Mouse (Mus musculus) limb, embryonic 11.5 days (tissue): ENCODE measurements around the gene Il17rc. TPM values are rescaled to one million over a fixed set of nuclear protein-coding genes. Genes with fewer than 3 reads are reported as not detected.

Experiments
- microRNA-seq: library from miRNA; unstranded; fragments of <30 nt; microRNA quantifications from one replicate; pipeline ENCODE4, GENCODE M21; 2016
- polyA plus RNA-seq: library from polyadenylated mRNA; unstranded; fragments of >200 nt; fragmentation: Nextera tagmentation; extraction: Ambion mirVana; gene quantifications from 2 replicates; pipeline ENCODE4 v1.2.1, GENCODE M21; 2014

Il17rc gene
- polyA plus RNA-seq, 1 experiment from 2014 or later, result 2.4 TPM

Small RNA genes lying within 50 kb of the gene (microRNA-seq; reads per million reads assigned to microRNA genes)
- gene Gm23365 (not detected), gene Gm24387 (not detected)

Other genes starting within 250 kb of the Il17rc start
- 41.8 and 47.2 TPM in 2 replicates for gene Mtmr14, start 233.6 kb upstream of the Il17rc start, polyA plus RNA-seq
- gene Cpne9, start 189.1 kb upstream of the Il17rc start, polyA plus RNA-seq, result 0.11 TPM in 1 of 2 replicates, not detected in the other
- gene Brpf1, start 164.3 kb upstream of the Il17rc start, polyA plus RNA-seq, result 26.4 and 29.2 TPM in 2 replicates
- gene Ogg1, start 144.5 kb upstream of the Il17rc start, polyA plus RNA-seq, result 15.1 and 16.2 TPM in 2 replicates
- 62.2 and 62.6 TPM in 2 replicates for gene Camk1, start 127.4 kb upstream of the Il17rc start, polyA plus RNA-seq
- gene Tada3, start 93.5 kb upstream of the Il17rc start, polyA plus RNA-seq, result 52.6 and 53.7 TPM in 2 replicates
- 186 and 197 TPM in 2 replicates for gene Arpc4, start 93.3 kb upstream of the Il17rc start, polyA plus RNA-seq
- 2.1 and 3.0 TPM in 2 replicates for gene Ttll3, start 82.2 kb upstream of the Il17rc start, polyA plus RNA-seq
- gene Rpusd3, start 52.1 kb upstream of the Il17rc start, polyA plus RNA-seq, result 34.9 and 39.0 TPM in 2 replicates
- not detected in 2 replicates for gene Cidec, start 35.7 kb upstream of the Il17rc start, polyA plus RNA-seq
- gene Jagn1, start 28.9 kb upstream of the Il17rc start, polyA plus RNA-seq, result 71.0 and 76.1 TPM in 2 replicates
- 1.2 and 1.5 TPM in 2 replicates for gene Il17re, start 12.9 kb upstream of the Il17rc start, polyA plus RNA-seq
- gene Creld1, start 11.9 kb downstream of the Il17rc start, polyA plus RNA-seq, result 11.2 and 11.8 TPM in 2 replicates
- gene Prrt3, start 30.5 kb downstream of the Il17rc start, polyA plus RNA-seq, result 0.31 and 0.33 TPM in 2 replicates
- gene Emc3, start 60.2 kb downstream of the Il17rc start, polyA plus RNA-seq, result 74.5 and 74.8 TPM in 2 replicates
- gene Fancd2, start 60.3 kb downstream of the Il17rc start, polyA plus RNA-seq, result 17.0 and 22.2 TPM in 2 replicates
- 0.19 and 0.40 TPM in 2 replicates for gene Fancd2os, start 129.3 kb downstream of the Il17rc start, polyA plus RNA-seq
- gene Brk1, start 133.3 kb downstream of the Il17rc start, polyA plus RNA-seq, result 220 and 221 TPM in 2 replicates
- 60.3 and 60.5 TPM in 2 replicates for gene Vhl, start 152.5 kb downstream of the Il17rc start, polyA plus RNA-seq
- 2.9 and 3.9 TPM in 2 replicates for gene Irak2, start 167.0 kb downstream of the Il17rc start, polyA plus RNA-seq
- 1.1 and 1.6 TPM in 2 replicates for gene Tatdn2, start 225.6 kb downstream of the Il17rc start, polyA plus RNA-seq
- 0.72 and 1.3 TPM in 2 replicates for gene Ghrl, start 248.5 kb downstream of the Il17rc start, polyA plus RNA-seq